ENCODE assay signal across 13 mouse cellular contexts in genomic region chr17:29434074-29434944, GRCm38 (mm10). TPM values are rescaled to one million over a fixed set of nuclear protein-coding genes. Genes with fewer than 3 reads are reported as not detected.
DNase-seq lines count a peak whose midpoint lies in the region; ATAC-seq and TF ChIP-seq lines count a peak whose summit lies in the region.
"Had no signal": no experiment of that assay in that cellular context is flagged by ENCODE, and none has a peak within 500 bp of the region (broad histone marks: within the 10 kb centered on the region; RNA-seq: fewer than 3 reads in every experiment).

No protein-coding gene starts in this region.

- peak overlapping the region; percentile 59 for H3K4me2 ChIP-seq in liver, embryonic 13.5 days
- H3K4me2 ChIP-seq in liver, embryonic 16.5 days (ENCODE audit: low read depth, low read length), result peak overlapping the region; percentile 40; the same call in 1 of the 2 replicates

- ATAC-seq in liver, embryonic 13.5 days (ENCODE audit: low read depth), result no peak
- ATAC-seq in liver, embryonic 16.5 days (ENCODE audit: low read depth), result no peak
- ATAC-seq: forebrain, postnatal 0 days had no signal

- 74% methylated on average over 20 of the region's 20 CpGs for WGBS in heart, adult 2 months
- WGBS in liver, embryonic 13.5 days (ENCODE audit: insufficient replicate concordance), result 84% methylated on average over 20 of the region's 20 CpGs
- 82% methylated on average over 20 of the region's 20 CpGs for whole genome bisulfite sequencing in liver, embryonic 16.5 days (ENCODE audit: insufficient replicate concordance)

- H3K4me1 ChIP-seq in heart, adult 2 months (ENCODE audit: control insufficient read depth, insufficient read depth, low read length), result peaks cover 12% of the 10 kb centered on the region
- peaks cover 99% of the 10 kb centered on the region for H3K4me1 ChIP-seq in liver, embryonic 13.5 days (replicated peaks)
- peaks cover 71% of the 10 kb centered on the region for H3K4me1 ChIP-seq in liver, embryonic 16.5 days (ENCODE audit: control insufficient read depth, low read depth, low read length)

- no peak for TF ChIP-seq EP300 in heart, adult 2 months (IDR thresholded peaks at IDR 0.05; ENCODE audit: insufficient read depth, low read depth, low read length)

- TF ChIP-seq POLR2A in heart, adult 2 months (IDR thresholded peaks at IDR 0.05; ENCODE audit: insufficient read depth, low read depth, low read length), result no peak

- no peaks in the 10 kb centered on the region for H3K79me2 ChIP-seq in heart, adult 2 months (replicated peaks; ENCODE audit: control insufficient read depth, insufficient read depth, low read length)

- no peak for DNase-seq in heart, adult 2 months
- no peak for DNase-seq in heart, postnatal 4 days
- DNase-seq in liver, embryonic 13.5 days, result no peak
- DNase-seq in liver (no peak), NIH3T3 (ENCODE audit: low read depth) (peak; percentile 43)
- DNase-seq in urinary bladder, postnatal 10 days (ENCODE audit: low spot score), result no peak
- DNase-seq in thymus, postnatal 14 days, result no peak
- DNase-seq: cerebellum, postnatal 25 days; forebrain, postnatal 0 days; gastrocnemius, postnatal 25 days; left cerebral cortex, postnatal 4 days had no signal

- peaks cover 5% of the 10 kb centered on the region; the same call in 1 of the 2 replicates for H3K9me3 ChIP-seq in liver, embryonic 13.5 days (replicated peaks)
- H3K9me3 ChIP-seq in liver, embryonic 16.5 days (replicated peaks; ENCODE audit: control insufficient read depth, low read length), result no peaks in the 10 kb centered on the region

- peak overlapping the region; percentile 71 for H3K27ac ChIP-seq in heart, adult 2 months
- peak overlapping the region; percentile 99 for H3K27ac ChIP-seq in liver, embryonic 13.5 days
- H3K27ac ChIP-seq in liver, embryonic 16.5 days (ENCODE audit: low read length), result peak overlapping the region; percentile 87
- H3K27ac ChIP-seq: kidney, postnatal 0 days had no signal

- no peaks in the 10 kb centered on the region for H3K27me3 ChIP-seq in heart, adult 2 months (ENCODE audit: control insufficient read depth, insufficient read depth, low read length)
- H3K27me3 ChIP-seq in liver, embryonic 13.5 days, result 0 out of 2 replicates have a peak, but pooled peaks cover 10% of the 10 kb centered on the region
- H3K27me3 ChIP-seq in liver, embryonic 16.5 days (ENCODE audit: control insufficient read depth, insufficient read depth, low read depth, low read length), result peaks cover 6% of the 10 kb centered on the region

- no peak overlapping the region for H3K9ac ChIP-seq in heart, adult 2 months (ENCODE audit: low read depth, low read length)
- H3K9ac ChIP-seq in liver, embryonic 13.5 days, result peak overlapping the region; percentile 70
- H3K9ac ChIP-seq in liver, embryonic 16.5 days (ENCODE audit: low read depth, low read length), result peak overlapping the region; percentile 63
- H3K9ac ChIP-seq: forebrain, postnatal 0 days had no signal

- intact Hi-C loops in heart, adult 2 months (cut with DNase I), result loop anchor here (2.0 kb wide), 1 partner anchor 16 kb away; no protein-coding TSS in a partner anchor

- no peak overlapping the region for H3K4me3 ChIP-seq in heart, adult 2 months
- no peak overlapping the region for H3K4me3 ChIP-seq in liver, embryonic 13.5 days (replicated peaks)
- no peak overlapping the region for H3K4me3 ChIP-seq in liver, embryonic 16.5 days (ENCODE audit: low read depth, low read length)

- no peaks in the 10 kb centered on the region for H3K36me3 ChIP-seq in heart, adult 2 months (ENCODE audit: control insufficient read depth, insufficient read depth, low read length)
- peaks cover 2% of the 10 kb centered on the region; the same call in 1 of the 2 replicates for H3K36me3 ChIP-seq in liver, embryonic 13.5 days
- no peaks in the 10 kb centered on the region for H3K36me3 ChIP-seq in liver, embryonic 16.5 days (ENCODE audit: control insufficient read depth, insufficient read depth)

- TF ChIP-seq CTCF in heart, adult 2 months (IDR thresholded peaks at IDR 0.05), result no peak

RNA-seq across cellular contexts. Expression of gene Pim1, which starts 56.2 kb away (rescaled TPM):
- 10 to 100 TPM; 17.2 to 20.5 TPM for total RNA-seq in heart, adult 2 months (2021)
- polyA plus RNA-seq in heart, adult 2 months (2012; rRNA removed), result 24.6 and 27.9 TPM in 2 replicates
- total RNA-seq in heart, postnatal 4 days (2021), result 10 to 100 TPM; 74.0 to 77.0 TPM
- 105 and 110 TPM in 2 replicates for polyA plus RNA-seq in liver, embryonic 13.5 days (2015; fragmentation: Nextera tagmentation; extraction: Ambion mirVana)
- 74.7 and 80.0 TPM in 2 replicates for polyA plus RNA-seq in liver, embryonic 16.5 days (2015; fragmentation: Nextera tagmentation; extraction: Ambion mirVana)
